Mouse (Mus musculus) cerebellum, postnatal 10 days (tissue): Measurements from ENCODE around the gene Upk3bl.
"Not testable (repeated sequence)": the region's sequence is repeated elsewhere in the genome, so short reads cannot be mapped to it uniquely, and the experiment has no call there.

ENCODE experiments used
- DNase-seq, 2 experiments: peaks; one replicate each; pipeline ENCODE4 v3.0.0; 2021; ENCODE audit warnings: mixed read lengths in 2 of 2

Gene Upk3bl

GRCm38 (mm10) chr5:136048541-136048940, 5.8 kb upstream of the Upk3bl start:
- DNase-seq = not testable (repeated sequence)

- DNase-seq = no peak
Observed at GRCm38 (mm10) chr5:136049926-136050325, 4.4 kb upstream of the Upk3bl start.

GRCm38 (mm10) chr5:136051231-136052085, 2.8 kb upstream of the Upk3bl start:
- DNase-seq = peak; percentile 34 to 47

GRCm38 (mm10) chr5:136052861-136053655, 1.2 kb upstream of the Upk3bl start:
- DNase-seq = no peak

GRCm38 (mm10) chr5:136056062-136056461, 1.8 kb downstream of the Upk3bl start:
- no peak for DNase-seq

- DNase-seq = no peak
Observed at GRCm38 (mm10) chr5:136057085-136057484, 2.8 kb downstream of the Upk3bl start.

- DNase-seq = peak; percentile 92 to 95
Observed at GRCm38 (mm10) chr5:136061567-136061966, 7.3 kb downstream of the Upk3bl start.

- DNase-seq = no peak
Observed at GRCm38 (mm10) chr5:136063920-136064319, 9.6 kb downstream of the Upk3bl start.

- not testable (repeated sequence) for DNase-seq
Observed at GRCm38 (mm10) chr5:136066404-136067148, 12.3 kb downstream of the Upk3bl start.

GRCm38 (mm10) chr5:136069411-136069810, 15.1 kb downstream of the Upk3bl start:
- no peak for DNase-seq

GRCm38 (mm10) chr5:136073051-136073450, 18.8 kb downstream of the Upk3bl start:
- DNase-seq = no peak

GRCm38 (mm10) chr5:136073526-136073925, 19.2 kb downstream of the Upk3bl start:
- no peak for DNase-seq

GRCm38 (mm10) chr5:136075076-136075475, 20.8 kb downstream of the Upk3bl start:
- DNase-seq = no peak

GRCm38 (mm10) chr5:136076284-136076683, 22.0 kb downstream of the Upk3bl start:
- peak in 1 of 2 experiments; percentile 30 for DNase-seq

GRCm38 (mm10) chr5:136077001-136077550, 22.8 kb downstream of the Upk3bl start:
- no peak for DNase-seq

- no peak for DNase-seq
Observed at GRCm38 (mm10) chr5:136078136-136078535, 23.8 kb downstream of the Upk3bl start.

GRCm38 (mm10) chr5:136082345-136082744, 28.1 kb downstream of the Upk3bl start:
- DNase-seq = no peak

- DNase-seq = peak; percentile 94 to 97
Observed at GRCm38 (mm10) chr5:136083669-136084107, 29.4 kb downstream of the Upk3bl start, which contains the start of gene Rasa4. Rasa4 (plus strand) TSS chr5:136083916.

- no peak for DNase-seq
Observed at GRCm38 (mm10) chr5:136084144-136084881, 30.0 kb downstream of the Upk3bl start.

GRCm38 (mm10) chr5:136084891-136085651, 30.8 kb downstream of the Upk3bl start:
- DNase-seq = peak; percentile 81 to 85

GRCm38 (mm10) chr5:136086290-136086689, 32.0 kb downstream of the Upk3bl start:
- DNase-seq = no peak
